Mouse (Mus musculus) C2C12 (cell line): ENCODE results near the gene Abcb1b.

ENCODE experiments used
- CTCF ChIP-seq: IDR thresholded peaks from one replicate; pipeline ENCODE4 v1.5.1; 2011; ENCODE audit not compliant: control insufficient read depth, insufficient read depth, insufficient read length
- MYOD1 ChIP-seq: IDR thresholded peaks from one replicate; pipeline ENCODE4 v1.6.1; 2011; ENCODE audit warnings: low read depth; ENCODE audit not compliant: control insufficient read depth, insufficient read length
- USF1 ChIP-seq: IDR thresholded peaks from one replicate; pipeline ENCODE4 v1.6.1; 2011; ENCODE audit warnings: low read depth, mild to moderate bottlenecking, control low read depth, moderate library complexity

- TF ChIP-seq CTCF (no peak), MYOD1 (no peak), USF1 (no peak)
These were observed 96.9 kb downstream of the Abcb1b start for GRCm38 (mm10) chr5:8894641-8895490.
